Mouse (Mus musculus) limb, embryonic 12.5 days (tissue): ENCODE measurements around the gene Klhl25. TPM values are rescaled to one million over a fixed set of nuclear protein-coding genes. Genes with fewer than 3 reads are reported as not detected.
"Not testable (repeated sequence)": the region's sequence is repeated elsewhere in the genome, so short reads cannot be mapped to it uniquely, and the experiment has no call there.

Experiments used
- ATAC-seq: fragments of 200-750 bp; cut with Nextera tagmentation; 2 replicates; pipeline ENCODE4 v1.8.0; 2017; ENCODE audit warnings: low read depth, moderate TSS enrichment; ENCODE audit not compliant: insufficient number of reproducible peaks, insufficient read depth, low FRiP score, low TSS enrichment
- H3K27ac ChIP-seq: fragments of 300-500 bp; sonication (generic); 2 replicates; pipeline ENCODE4 v1.5.1; 2016; ENCODE audit warnings: mild to moderate bottlenecking, moderate library complexity
- H3K27me3 ChIP-seq: fragments of 300-500 bp; sonication (generic); 2 replicates; pipeline ENCODE4 v1.6.1; 2016; ENCODE audit warnings: mild to moderate bottlenecking, moderate library complexity
- H3K36me3 ChIP-seq: fragments of 300-500 bp; sonication (generic); 2 replicates; pipeline ENCODE4 v1.6.1; 2016; ENCODE audit warnings: mild to moderate bottlenecking, moderate library complexity
- H3K4me1 ChIP-seq: fragments of 300-500 bp; sonication (generic); replicated peaks from 2 replicates; pipeline ENCODE4 v1.6.1; 2016
- H3K4me2 ChIP-seq: fragments of 300-500 bp; sonication (generic); 2 replicates; pipeline ENCODE4 v1.6.1; 2016; ENCODE audit warnings: mild to moderate bottlenecking, moderate library complexity
- H3K4me3 ChIP-seq: fragments of 300-500 bp; sonication (generic); replicated peaks from 2 replicates; pipeline ENCODE4 v1.5.1; 2016; ENCODE audit warnings: mild to moderate bottlenecking
- H3K9ac ChIP-seq: fragments of 300-500 bp; sonication (generic); replicated peaks from 2 replicates; pipeline ENCODE4 v1.6.1; 2016; ENCODE audit warnings: mild to moderate bottlenecking, moderate library complexity
- H3K9me3 ChIP-seq: fragments of 300-500 bp; sonication (generic); 2 replicates; pipeline ENCODE4 v1.6.1; 2016; ENCODE audit warnings: mild to moderate bottlenecking, moderate library complexity
- WGBS: fragments of 180-500 bp; shearing (Covaris S2); methylation state at CpG from one replicate; pipeline ENCODE4 v1.1.7; 2016; 5-methylcytosine and 5-hydroxymethylcytosine counted together
- polyA plus RNA-seq: library from polyadenylated mRNA; unstranded; fragments of >200 nt; fragmentation: Nextera tagmentation; extraction: Ambion mirVana; gene quantifications from 2 replicates; pipeline ENCODE4 v1.2.1, GENCODE M21; 2016

The Klhl25 gene
- polyA plus RNA-seq, 1 experiment from 2014 or later = 24.2 TPM

DNA sequence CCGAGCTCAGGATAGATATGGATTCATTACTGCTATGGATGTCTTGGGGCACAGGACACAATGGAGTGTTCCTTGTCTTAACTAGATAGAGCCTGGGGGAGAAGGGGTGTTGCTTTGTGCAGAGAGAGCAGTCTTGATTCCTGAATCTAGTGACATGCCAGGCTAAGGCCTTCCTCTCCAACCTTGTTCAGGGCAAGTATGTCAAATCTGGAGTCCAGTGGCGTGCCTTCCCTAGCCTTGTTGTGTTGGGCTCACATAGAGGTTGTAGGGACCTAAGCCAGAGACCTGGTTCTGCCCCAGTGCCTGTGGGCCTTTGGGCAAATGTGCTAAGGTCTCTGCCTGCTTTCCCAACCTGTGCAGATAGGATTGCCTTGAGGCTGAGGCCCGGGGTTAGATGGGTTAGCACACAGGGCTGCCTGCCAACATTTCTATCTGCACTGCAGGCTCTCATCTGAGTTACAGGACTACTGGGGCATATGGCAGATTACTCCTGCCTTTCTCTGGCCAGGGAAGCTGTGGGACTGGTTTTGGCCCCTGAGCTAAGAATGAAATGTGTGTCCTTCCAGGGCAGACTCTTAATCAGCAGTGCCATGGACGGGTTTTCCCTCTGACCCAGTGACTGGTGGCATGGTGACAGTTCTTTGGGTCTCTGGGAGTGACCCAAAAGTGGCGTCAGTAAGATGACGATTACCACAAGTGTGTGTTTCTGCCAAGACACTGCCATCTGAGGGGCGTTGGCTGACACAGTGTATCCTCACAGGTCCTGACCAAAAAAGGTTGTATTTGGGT lies 13.7 kb downstream of the Klhl25 start:
- H3K27me3 ChIP-seq, ATAC-seq, H3K9me3 ChIP-seq, H3K9ac ChIP-seq, H3K27ac ChIP-seq, H3K4me3 ChIP-seq, H3K4me2 ChIP-seq, H3K4me1 ChIP-seq: not testable (repeated sequence)
- peaks cover 40% of the 10 kb centered on the region for H3K36me3 ChIP-seq
- WGBS = 91% methylated on average over 7 of the region's 7 CpGs

DNA sequence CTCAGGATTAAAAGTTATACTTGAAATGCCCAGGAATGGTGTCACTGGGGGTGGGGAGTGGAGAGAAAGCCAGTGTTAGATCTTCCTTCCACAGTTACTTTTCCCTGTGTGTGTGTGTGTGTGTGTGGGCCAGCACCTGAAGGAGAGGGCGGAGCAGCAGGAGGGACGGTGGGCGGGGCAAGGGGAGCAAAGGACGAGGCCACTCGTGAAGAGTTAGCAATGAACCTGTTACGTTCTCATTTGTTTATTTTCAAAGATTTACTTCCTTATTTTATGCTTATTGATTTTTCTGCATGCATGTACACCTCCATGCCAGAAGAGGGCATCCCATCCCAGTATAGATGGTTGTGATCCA lies 14.3 kb downstream of the Klhl25 start:
- not testable (repeated sequence) for H3K4me1 ChIP-seq, H3K4me3 ChIP-seq, H3K9ac ChIP-seq, H3K9me3 ChIP-seq, H3K27ac ChIP-seq, H3K4me2 ChIP-seq, ATAC-seq, H3K27me3 ChIP-seq
- WGBS = 94% methylated on average over 6 of the region's 6 CpGs
- peaks cover 45% of the 10 kb centered on the region for H3K36me3 ChIP-seq

GRCm38 (mm10) chr7:75863248-75863911 lies 15.3 kb downstream of the Klhl25 start:
- H3K4me1 ChIP-seq, ATAC-seq, H3K27me3 ChIP-seq, H3K4me2 ChIP-seq, H3K27ac ChIP-seq, H3K9ac ChIP-seq, H3K9me3 ChIP-seq, H3K4me3 ChIP-seq: not testable (repeated sequence)
- 80% methylated on average over 5 of the region's 5 CpGs for WGBS
- peaks cover 55% of the 10 kb centered on the region for H3K36me3 ChIP-seq

- Histone ChIP-seq H3K4me3 (no peak overlapping the region), H3K9ac (no peak overlapping the region), H3K4me1 (no peaks in the 10 kb centered on the region), H3K9me3 (peaks cover 6% of the 10 kb centered on the region; the same call in 1 of the 2 replicates), H3K36me3 (peaks cover 64% of the 10 kb centered on the region), H3K27ac (no peak overlapping the region), H3K27me3 (no peaks in the 10 kb centered on the region), H3K4me2 (no peak overlapping the region)
- ATAC-seq = no peak
- 93% methylated on average over 6 of the region's 6 CpGs for WGBS
These were observed 16.9 kb downstream of the Klhl25 start for GRCm38 (mm10) chr7:75865026-75865425.

- Histone ChIP-seq H3K9me3 (peaks cover 6% of the 10 kb centered on the region; the same call in 1 of the 2 replicates), H3K9ac (no peak overlapping the region), H3K27ac (no peak overlapping the region), H3K36me3 (peaks cover 76% of the 10 kb centered on the region), H3K4me3 (no peak overlapping the region), H3K4me2 (no peak overlapping the region), H3K27me3 (no peaks in the 10 kb centered on the region), H3K4me1 (no peaks in the 10 kb centered on the region; the same call in 1 of the 2 replicates)
- ATAC-seq = no peak
- 93% methylated on average over 13 of the region's 13 CpGs for WGBS
These were observed 18.4 kb downstream of the Klhl25 start for GRCm38 (mm10) chr7:75866557-75866956.

- Histone ChIP-seq H3K27me3 (no peaks in the 10 kb centered on the region), H3K4me1 (no peaks in the 10 kb centered on the region; the same call in 1 of the 2 replicates), H3K4me2 (no peak overlapping the region), H3K9me3 (peaks cover 6% of the 10 kb centered on the region; the same call in 1 of the 2 replicates), H3K9ac (no peak overlapping the region), H3K27ac (no peak overlapping the region), H3K4me3 (no peak overlapping the region), H3K36me3 (peaks cover 95% of the 10 kb centered on the region)
- ATAC-seq = no peak
- WGBS = 77% methylated on average over 2 of the region's 2 CpGs
These were observed 20.6 kb downstream of the Klhl25 start for GRCm38 (mm10) chr7:75868687-75869086.

GRCm38 (mm10) chr7:75870551-75870950 lies 22.4 kb downstream of the Klhl25 start:
- Histone ChIP-seq H3K9me3 (no peaks in the 10 kb centered on the region), H3K4me3 (no peak overlapping the region), H3K27ac (no peak overlapping the region), H3K4me2 (no peak overlapping the region), H3K36me3 (peaks cover 95% of the 10 kb centered on the region), H3K9ac (no peak overlapping the region), H3K4me1 (no peaks in the 10 kb centered on the region; the same call in 1 of the 2 replicates), H3K27me3 (no peaks in the 10 kb centered on the region)
- 68% methylated on average over 9 of the region's 9 CpGs for WGBS
- no peak for ATAC-seq

DNA sequence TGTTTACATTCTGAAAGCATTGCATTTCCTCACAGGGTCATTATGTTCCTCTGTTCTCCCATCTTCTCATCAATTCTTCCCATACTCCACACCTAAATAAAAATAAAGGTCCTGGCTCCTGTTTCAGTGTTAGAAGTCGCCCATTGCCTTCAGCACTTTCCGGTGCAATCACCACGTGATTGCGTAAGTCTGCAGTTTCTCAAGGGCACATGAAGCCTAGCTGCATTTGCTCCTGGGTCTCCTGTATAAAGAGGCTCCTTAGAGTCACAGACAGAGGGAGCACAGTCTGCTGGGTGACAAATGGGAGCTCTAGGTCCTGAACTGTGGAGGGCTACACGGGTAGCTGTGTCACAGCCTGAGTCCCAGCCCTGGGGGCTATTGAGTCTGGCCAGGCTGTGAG lies 24.1 kb downstream of the Klhl25 start:
- 70% methylated on average over 5 of the region's 5 CpGs for WGBS
- Histone ChIP-seq H3K9me3 (no peaks in the 10 kb centered on the region), H3K36me3 (peaks cover 79% of the 10 kb centered on the region), H3K4me1 (no peaks in the 10 kb centered on the region; the same call in 1 of the 2 replicates), H3K4me3 (no peak overlapping the region), H3K4me2 (no peak overlapping the region), H3K27me3 (no peaks in the 10 kb centered on the region), H3K9ac (no peak overlapping the region), H3K27ac (no peak overlapping the region)
- no peak for ATAC-seq

GRCm38 (mm10) chr7:75872697-75873096 lies 24.6 kb downstream of the Klhl25 start:
- WGBS = 89% methylated on average over 8 of the region's 8 CpGs
- H3K4me1 ChIP-seq = no peaks in the 10 kb centered on the region; the same call in 1 of the 2 replicates
- H3K36me3 ChIP-seq = peaks cover 74% of the 10 kb centered on the region
- H3K9ac ChIP-seq = no peak overlapping the region
- H3K27me3 ChIP-seq = no peaks in the 10 kb centered on the region
- no peak for ATAC-seq
- H3K4me3 ChIP-seq = no peak overlapping the region
- no peak overlapping the region for H3K27ac ChIP-seq
- H3K9me3 ChIP-seq = no peaks in the 10 kb centered on the region
- no peak overlapping the region for H3K4me2 ChIP-seq

DNA sequence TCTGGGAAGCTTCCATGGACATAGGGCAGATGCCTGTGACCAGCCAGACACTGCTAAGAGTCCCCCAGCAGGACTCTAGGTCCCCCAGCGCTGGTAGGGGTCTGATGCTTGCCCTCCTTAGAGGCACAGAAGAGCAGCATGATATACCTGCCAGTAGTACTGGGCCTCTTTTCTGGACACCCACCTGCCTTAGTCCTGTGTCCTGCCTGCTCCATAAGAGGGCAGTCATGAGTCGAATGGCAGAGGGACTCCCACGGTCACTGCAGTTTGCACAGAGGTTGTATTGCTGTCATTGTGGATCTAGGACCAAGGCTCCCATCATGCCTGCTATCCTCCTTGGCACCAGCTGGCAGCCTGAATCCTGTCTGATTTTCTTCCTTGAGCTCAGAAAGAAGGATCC lies 25.1 kb downstream of the Klhl25 start:
- Histone ChIP-seq H3K4me2 (no peak overlapping the region), H3K27me3 (no peaks in the 10 kb centered on the region), H3K9ac (no peak overlapping the region), H3K4me1 (no peaks in the 10 kb centered on the region; the same call in 1 of the 2 replicates), H3K4me3 (no peak overlapping the region), H3K36me3 (peaks cover 69% of the 10 kb centered on the region), H3K9me3 (no peaks in the 10 kb centered on the region), H3K27ac (no peak overlapping the region)
- 79% methylated on average over 3 of the region's 3 CpGs for WGBS
- ATAC-seq = no peak

GRCm38 (mm10) chr7:75873746-75874145 lies 25.6 kb downstream of the Klhl25 start:
- Histone ChIP-seq H3K27ac (no peak overlapping the region), H3K36me3 (peaks cover 64% of the 10 kb centered on the region), H3K4me3 (no peak overlapping the region), H3K27me3 (no peaks in the 10 kb centered on the region), H3K4me2 (no peak overlapping the region), H3K9me3 (no peaks in the 10 kb centered on the region), H3K4me1 (no peaks in the 10 kb centered on the region; the same call in 1 of the 2 replicates), H3K9ac (no peak overlapping the region)
- WGBS = 93% methylated on average over 7 of the region's 7 CpGs
- no peak for ATAC-seq
